Mouse (Mus musculus) liver, embryonic 12.5 days (tissue): Measurements from ENCODE around the gene Cfap69. TPM values are rescaled to one million over a fixed set of nuclear protein-coding genes. Genes with fewer than 3 reads are reported as not detected.

Source experiments
- ATAC-seq: fragments of 200-750 bp; cut with Nextera tagmentation; 2 replicates; pipeline ENCODE4 v1.8.0; 2017; ENCODE audit warnings: moderate number of reproducible peaks, mild to moderate bottlenecking, moderate library complexity
- H3K27ac ChIP-seq: fragments of 300-500 bp; sonication (generic); 2 replicates; pipeline ENCODE4 v1.5.1; 2016; ENCODE audit warnings: mild to moderate bottlenecking
- H3K27me3 ChIP-seq: fragments of 300-500 bp; sonication (generic); replicated peaks from 2 replicates; pipeline ENCODE4 v1.6.1; 2016; ENCODE audit warnings: mild to moderate bottlenecking, moderate library complexity
- H3K36me3 ChIP-seq: fragments of 300-500 bp; sonication (generic); 2 replicates; pipeline ENCODE4 v1.6.1; 2016; ENCODE audit warnings: mild to moderate bottlenecking, moderate library complexity
- H3K4me1 ChIP-seq: fragments of 300-500 bp; sonication (generic); 2 replicates; pipeline ENCODE4 v1.6.1; 2016
- H3K4me2 ChIP-seq: fragments of 300-500 bp; sonication (generic); 2 replicates; pipeline ENCODE4 v1.6.1; 2016; ENCODE audit warnings: mild to moderate bottlenecking, moderate library complexity
- H3K4me3 ChIP-seq: fragments of 300-500 bp; sonication (generic); 2 replicates; pipeline ENCODE4 v1.5.1; 2016; ENCODE audit warnings: mild to moderate bottlenecking, moderate library complexity
- H3K9ac ChIP-seq: fragments of 300-500 bp; sonication (generic); 2 replicates; pipeline ENCODE4 v1.6.1; 2016; ENCODE audit warnings: mild to moderate bottlenecking, moderate library complexity
- H3K9me3 ChIP-seq: fragments of 300-500 bp; sonication (generic); replicated peaks from 2 replicates; pipeline ENCODE4 v1.6.1; 2016; ENCODE audit warnings: mild to moderate bottlenecking, moderate library complexity
- WGBS: fragments of 180-500 bp; shearing (Covaris S2); methylation state at CpG from one replicate; pipeline ENCODE4 v1.1.7; 2016; ENCODE audit not compliant: insufficient replicate concordance; 5-methylcytosine and 5-hydroxymethylcytosine counted together
- polyA plus RNA-seq: library from polyadenylated mRNA; unstranded; fragments of >200 nt; fragmentation: Nextera tagmentation; extraction: Ambion mirVana; gene quantifications from 2 replicates; pipeline ENCODE4 v1.2.1, GENCODE M21; 2016

Cfap69 gene
- 0.47 and 0.76 TPM in 2 replicates for polyA plus RNA-seq

DNA sequence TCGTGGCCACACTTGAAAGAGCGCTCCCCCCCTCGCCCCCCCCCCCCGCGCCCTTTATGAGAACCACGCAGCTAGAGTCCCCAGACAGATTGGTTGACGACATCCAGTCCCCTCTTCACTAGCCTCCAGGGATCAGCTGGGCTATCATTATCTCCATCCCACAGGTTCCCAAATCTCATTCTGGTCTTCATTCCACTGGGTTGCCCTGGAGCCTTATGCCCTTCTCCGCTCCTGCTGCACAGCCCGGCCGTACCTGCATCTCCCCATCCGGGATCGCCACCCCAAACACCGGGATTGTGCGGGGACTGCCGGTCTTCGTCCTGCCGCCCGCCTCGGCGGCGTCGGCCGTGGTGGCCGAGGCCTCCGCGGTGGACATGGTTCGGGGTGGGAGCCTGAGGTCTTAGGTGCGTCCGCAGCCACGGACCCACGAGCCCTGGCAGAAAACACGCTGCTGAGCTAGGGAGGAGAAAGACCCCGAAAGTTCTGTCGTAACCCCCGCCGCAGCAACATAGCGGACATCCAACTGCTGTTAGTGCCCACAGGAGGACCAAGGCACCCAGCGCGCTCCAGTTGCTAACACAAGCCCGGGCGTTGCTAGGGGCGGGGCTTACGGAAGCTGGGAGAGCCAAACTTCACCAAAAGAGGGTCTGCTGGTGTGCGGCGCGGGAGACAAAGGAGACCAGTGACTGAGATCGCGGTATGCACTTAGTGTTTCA, at the start of gene Cfap69:
Gene Cfap69, minus strand, starts transcription at position 585 of the 716 bp plus-strand sequence.
- Histone ChIP-seq H3K27ac (no peak within 1 kb of the TSS), H3K27me3 (peaks cover 19% of the 10 kb centered on the region), H3K4me3 (peak within 1 kb of the TSS; percentile 57), H3K36me3 (no peaks in the 10 kb centered on the region), H3K4me2 (peak within 1 kb of the TSS; percentile 78), H3K9me3 (no peaks in the 10 kb centered on the region), H3K4me1 (no peaks in the 10 kb centered on the region), H3K9ac (peak within 1 kb of the TSS; percentile 39; the same call in 1 of the 2 replicates)
- 1% methylated on average over 48 of the region's 48 CpGs for WGBS
- peak; percentile 74 for ATAC-seq

DNA sequence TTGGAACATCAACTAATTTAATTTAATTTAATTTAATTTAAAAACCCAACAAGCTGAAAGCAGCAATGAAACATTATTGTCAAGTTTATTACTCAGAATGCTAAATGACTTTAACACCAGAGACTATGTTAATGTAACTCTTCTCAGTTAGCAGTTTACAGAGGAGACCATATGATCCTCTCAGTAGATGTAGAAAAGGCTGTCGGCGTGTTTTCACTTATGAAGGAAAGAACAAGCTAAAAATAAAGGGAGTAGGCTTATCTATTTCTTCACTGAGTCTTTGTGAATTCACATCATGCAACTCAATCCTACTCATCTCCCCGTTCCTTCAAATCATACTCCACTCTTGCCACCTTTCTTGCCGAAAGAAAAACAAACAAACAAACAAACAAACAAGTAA, 47.0 kb upstream of the Cfap69 start:
- Histone ChIP-seq H3K4me2 (no peak overlapping the region), H3K27ac (no peak overlapping the region), H3K27me3 (no peaks in the 10 kb centered on the region), H3K9me3 (no peaks in the 10 kb centered on the region), H3K4me1 (no peaks in the 10 kb centered on the region), H3K36me3 (no peaks in the 10 kb centered on the region), H3K9ac (no peak overlapping the region), H3K4me3 (no peak overlapping the region)
- 70% methylated on average over 4 of the region's 4 CpGs for WGBS
- ATAC-seq: no peak

GRCm38 (mm10) chr5:5707341-5708278, 43.6 kb upstream of the Cfap69 start:
- Histone ChIP-seq H3K4me2 (no peak overlapping the region), H3K9me3 (no peaks in the 10 kb centered on the region), H3K36me3 (no peaks in the 10 kb centered on the region), H3K4me3 (no peak overlapping the region), H3K27me3 (no peaks in the 10 kb centered on the region), H3K27ac (no peak overlapping the region), H3K9ac (no peak overlapping the region), H3K4me1 (no peaks in the 10 kb centered on the region)
- ATAC-seq: no peak
- 52% methylated on average over 13 of the region's 13 CpGs for WGBS

DNA sequence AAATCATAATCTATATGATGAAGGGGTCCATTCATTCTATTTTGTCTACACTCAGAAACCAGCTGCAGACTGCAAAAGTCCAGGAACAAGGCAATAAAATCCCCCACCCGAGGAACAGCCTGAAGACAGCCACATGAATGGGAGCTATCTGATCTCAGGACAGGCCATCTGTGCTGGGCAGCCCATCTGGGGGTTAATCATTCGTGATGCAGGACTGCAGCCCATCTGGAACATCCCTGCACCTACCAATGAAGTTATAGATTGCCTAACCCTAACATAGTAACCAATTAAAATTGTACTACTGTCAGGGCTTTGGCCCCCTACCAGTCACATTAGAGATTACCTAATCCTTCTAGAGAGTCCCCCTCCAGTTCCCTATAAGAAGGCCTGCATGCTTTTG, 41.0 kb upstream of the Cfap69 start:
- 23% methylated on average over 2 of the region's 2 CpGs for WGBS
- no peak for ATAC-seq
- Histone ChIP-seq H3K4me1 (no peaks in the 10 kb centered on the region), H3K9me3 (no peaks in the 10 kb centered on the region), H3K27me3 (no peaks in the 10 kb centered on the region), H3K4me2 (no peak overlapping the region), H3K36me3 (no peaks in the 10 kb centered on the region), H3K9ac (no peak overlapping the region), H3K4me3 (no peak overlapping the region), H3K27ac (no peak overlapping the region)

- H3K9ac ChIP-seq: no peak overlapping the region
- no peaks in the 10 kb centered on the region for H3K36me3 ChIP-seq
- no peak overlapping the region for H3K4me3 ChIP-seq
- ATAC-seq: no peak
- no peaks in the 10 kb centered on the region for H3K9me3 ChIP-seq
- WGBS: 63% methylated on average over 2 of the region's 2 CpGs
- H3K27me3 ChIP-seq: no peaks in the 10 kb centered on the region
- H3K4me1 ChIP-seq: no peaks in the 10 kb centered on the region
- H3K27ac ChIP-seq: no peak overlapping the region
- H3K4me2 ChIP-seq: no peak overlapping the region
Measured at GRCm38 (mm10) chr5:5700386-5700785, 36.3 kb upstream of the Cfap69 start.

DNA sequence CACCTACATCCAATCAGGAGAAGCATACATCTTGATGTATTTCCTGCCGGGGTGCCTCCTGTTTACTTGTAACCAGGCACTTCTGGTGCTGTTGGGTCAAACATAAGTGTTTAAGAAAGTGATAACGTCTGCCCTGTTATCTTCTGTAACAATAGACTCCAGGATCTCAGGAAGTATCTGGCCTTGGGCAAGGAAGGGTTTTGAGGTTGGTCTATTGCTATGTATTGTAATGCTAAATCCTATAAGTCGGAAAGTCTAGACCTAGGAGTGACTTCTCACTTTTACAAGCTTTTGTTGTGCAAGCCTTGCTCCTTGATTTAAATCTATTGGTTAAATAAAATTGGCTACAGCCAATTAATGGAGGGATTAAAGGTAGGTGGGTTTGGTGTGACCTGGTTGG, 34.8 kb upstream of the Cfap69 start:
- 38% methylated on average over 3 of the region's 3 CpGs for WGBS
- no peak for ATAC-seq

DNA sequence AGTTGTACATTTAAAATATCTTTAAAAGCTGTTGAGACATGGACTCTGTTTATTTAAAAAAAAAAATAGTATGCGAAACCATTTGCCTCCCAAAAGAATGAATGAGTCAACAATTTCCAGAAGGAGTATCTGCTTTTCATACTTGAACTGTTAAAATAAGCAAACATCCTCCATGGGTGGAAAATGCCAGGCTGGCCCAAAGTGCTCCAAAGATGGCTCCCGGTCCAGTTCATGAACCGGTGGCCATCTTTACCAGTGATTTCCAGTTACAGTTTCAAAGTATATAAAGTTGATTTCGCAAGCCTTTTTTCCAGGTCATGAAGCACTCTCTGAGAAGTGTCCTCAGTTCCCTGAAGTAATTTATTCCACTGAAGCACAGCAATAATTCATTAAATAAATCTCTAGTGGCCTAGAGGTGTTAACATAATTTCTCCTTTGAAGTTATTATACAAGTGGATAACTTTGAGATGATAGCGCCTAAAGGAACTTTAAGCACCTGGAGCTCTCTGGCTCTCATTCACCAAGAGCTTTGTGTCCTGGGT, 31.4 kb upstream of the Cfap69 start:
- no peak overlapping the region for H3K27ac ChIP-seq
- ATAC-seq: no peak
- peaks cover 38% of the 10 kb centered on the region for H3K27me3 ChIP-seq
- no peaks in the 10 kb centered on the region for H3K4me1 ChIP-seq
- H3K9me3 ChIP-seq: no peaks in the 10 kb centered on the region
- H3K9ac ChIP-seq: no peak overlapping the region
- no peak overlapping the region for H3K4me2 ChIP-seq
- H3K4me3 ChIP-seq: no peak overlapping the region
- WGBS: 72% methylated on average over 5 of the region's 5 CpGs
- no peaks in the 10 kb centered on the region for H3K36me3 ChIP-seq

More for the DNA sequence above, 34.8 kb upstream of the Cfap69 start:
- Histone ChIP-seq H3K9ac (no peak overlapping the region), H3K27me3 (peaks cover 13% of the 10 kb centered on the region), H3K9me3 (no peaks in the 10 kb centered on the region), H3K4me1 (no peaks in the 10 kb centered on the region), H3K4me3 (no peak overlapping the region), H3K36me3 (no peaks in the 10 kb centered on the region), H3K27ac (no peak overlapping the region), H3K4me2 (no peak overlapping the region)

DNA sequence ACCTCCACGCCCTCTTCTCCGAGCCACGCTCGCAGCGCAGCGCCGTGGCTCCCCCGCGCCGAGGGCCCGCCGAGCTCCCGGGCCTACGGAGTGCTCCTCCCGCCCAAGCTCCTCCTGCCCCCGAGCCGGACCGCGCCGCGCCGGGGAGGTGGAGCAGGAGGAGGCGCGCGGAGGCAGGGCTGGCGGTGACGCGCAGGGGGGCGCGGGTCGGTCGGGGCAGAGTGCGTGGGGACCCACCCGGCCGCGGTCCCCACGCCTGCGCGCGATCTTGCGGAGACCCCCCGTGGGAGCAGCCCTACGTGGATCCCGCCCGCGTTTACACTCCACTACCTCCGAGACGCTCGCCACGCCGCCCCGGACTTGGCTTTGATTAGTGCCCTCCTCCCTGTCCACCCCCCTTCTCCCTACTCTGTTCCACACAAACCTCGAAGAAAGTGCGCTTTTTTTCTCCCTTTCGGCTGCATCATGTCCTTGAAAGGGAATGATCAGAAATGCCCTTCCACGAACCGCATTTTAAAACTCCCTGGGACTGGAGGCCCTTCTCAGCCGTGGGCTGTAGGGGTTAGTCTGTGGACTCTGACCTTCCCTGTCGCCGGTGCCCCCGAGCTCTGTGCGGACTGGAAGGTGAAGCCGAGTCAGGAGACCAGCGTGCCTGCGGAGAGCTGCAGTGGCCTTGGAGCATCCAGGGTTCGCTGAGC, 30.1 kb upstream of the Cfap69 start, which contains the start of gene Steap2:
Gene Steap2, minus strand, starts transcription at position 623 of the 698 bp plus-strand sequence.
- Histone ChIP-seq H3K4me3 (peak within 1 kb of the TSS; percentile 58), H3K4me2 (peak within 1 kb of the TSS; percentile 68), H3K27ac (peak within 1 kb of the TSS; percentile 71), H3K9me3 (no peaks in the 10 kb centered on the region), H3K27me3 (peaks cover 38% of the 10 kb centered on the region), H3K9ac (peak within 1 kb of the TSS; percentile 61), H3K4me1 (no peaks in the 10 kb centered on the region), H3K36me3 (no peaks in the 10 kb centered on the region)
- 1% methylated on average over 66 of the region's 66 CpGs for WGBS
- ATAC-seq: peak; percentile 67

GRCm38 (mm10) chr5:5693541-5693955, 29.5 kb upstream of the Cfap69 start:
- H3K4me1 ChIP-seq: no peaks in the 10 kb centered on the region
- under 1% methylated on average over 29 of the region's 29 CpGs for WGBS
- peak overlapping the region; percentile 58 for H3K4me3 ChIP-seq
- H3K9ac ChIP-seq: peak overlapping the region; percentile 61
- H3K27me3 ChIP-seq: peaks cover 38% of the 10 kb centered on the region
- peak overlapping the region; percentile 68 for H3K4me2 ChIP-seq
- H3K9me3 ChIP-seq: no peaks in the 10 kb centered on the region
- peak overlapping the region; percentile 71 for H3K27ac ChIP-seq
- H3K36me3 ChIP-seq: no peaks in the 10 kb centered on the region
- ATAC-seq: peak; percentile 46

DNA sequence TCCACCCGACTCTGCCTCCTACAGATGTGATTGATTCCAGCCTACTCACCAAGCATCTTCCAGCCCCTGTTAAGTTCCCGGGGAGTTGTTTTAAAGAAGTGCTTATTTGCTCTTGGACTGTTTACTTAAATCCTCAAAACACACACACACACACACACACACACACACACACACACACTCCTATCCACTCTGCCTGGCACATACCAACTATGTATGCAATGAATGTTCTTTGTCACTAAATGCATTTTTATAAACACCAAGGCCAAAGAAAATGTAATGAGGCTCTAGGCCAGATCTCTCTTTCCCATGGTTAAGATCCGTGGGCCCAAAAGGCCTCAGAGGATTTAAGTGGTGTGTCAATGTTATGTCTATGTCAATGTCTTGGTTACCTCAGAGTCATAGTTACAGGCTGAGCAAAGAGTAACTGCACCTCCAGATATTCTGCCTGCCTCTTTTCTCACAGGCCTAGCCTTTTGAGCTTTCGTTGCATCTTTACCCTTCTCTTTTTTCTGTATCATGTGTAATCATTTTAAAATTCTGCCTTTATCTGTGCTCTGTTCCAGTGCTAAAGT, 28.2 kb upstream of the Cfap69 start:
- ATAC-seq: no peak
- no peaks in the 10 kb centered on the region for H3K4me1 ChIP-seq
- H3K9ac ChIP-seq: no peak overlapping the region
- H3K36me3 ChIP-seq: no peaks in the 10 kb centered on the region
- H3K27me3 ChIP-seq: peaks cover 38% of the 10 kb centered on the region
- no peaks in the 10 kb centered on the region for H3K9me3 ChIP-seq
- WGBS: 55% methylated on average over 4 of the region's 4 CpGs
- no peak overlapping the region for H3K27ac ChIP-seq
- no peak overlapping the region for H3K4me3 ChIP-seq
- H3K4me2 ChIP-seq: peak overlapping the region; percentile 68; the same call in 1 of the 2 replicates

DNA sequence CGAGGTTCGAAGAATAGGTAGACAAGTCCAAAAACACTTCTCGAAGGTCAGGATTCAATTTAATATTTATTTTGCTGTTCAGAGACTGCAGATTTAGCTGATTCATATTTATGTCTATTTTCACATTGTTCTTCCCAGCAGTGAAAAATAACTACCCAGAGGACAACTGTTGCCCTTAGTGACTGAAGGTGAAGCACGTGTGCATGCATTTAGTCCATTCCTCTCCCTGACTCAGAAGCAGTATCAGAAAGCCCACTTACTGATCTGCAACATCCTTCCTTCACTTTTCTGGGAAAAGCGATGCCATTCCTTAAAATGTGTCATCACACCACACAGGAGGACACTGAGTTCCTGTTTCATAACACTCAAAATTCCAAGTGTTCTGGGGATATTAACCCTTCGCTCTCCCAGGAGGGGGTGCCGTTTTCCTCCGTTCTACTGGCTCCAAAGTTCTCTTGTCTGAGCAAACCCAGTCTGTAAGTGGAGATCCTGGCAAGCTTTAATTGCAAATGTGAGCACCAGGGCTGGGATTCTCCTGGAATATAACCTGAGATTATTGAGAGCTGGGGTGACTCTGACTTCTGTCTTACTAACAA, 25.0 kb upstream of the Cfap69 start:
- Histone ChIP-seq H3K9me3 (no peaks in the 10 kb centered on the region), H3K4me1 (no peaks in the 10 kb centered on the region), H3K36me3 (no peaks in the 10 kb centered on the region), H3K27ac (no peak overlapping the region), H3K4me3 (no peak overlapping the region), H3K4me2 (no peak overlapping the region), H3K9ac (no peak overlapping the region), H3K27me3 (peaks cover 27% of the 10 kb centered on the region)
- no peak for ATAC-seq
- 57% methylated on average over 8 of the region's 8 CpGs for WGBS
